Mouse (Mus musculus): ENCODE measurements around the gene Elf5. TPM values are rescaled to one million over a fixed set of nuclear protein-coding genes. Genes with fewer than 3 reads are reported as not detected.

The Elf5 gene
- polyA plus RNA-seq, 1 experiment, result not detected

Other genes starting within 250 kb of the Elf5 start
- gene Ehf, start 108.4 kb upstream of the Elf5 start, polyA plus RNA-seq (2012; ENCODE audit: insufficient read depth, insufficient read length, missing spikeins), result not detected in 2 replicates
- 631 and 665 TPM in 2 replicates for gene Cat, start 73.5 kb downstream of the Elf5 start, polyA plus RNA-seq (2012; ENCODE audit: insufficient read depth, insufficient read length, missing spikeins)
- gene Abtb2, start 154.6 kb downstream of the Elf5 start, polyA plus RNA-seq (2012; ENCODE audit: insufficient read depth, insufficient read length, missing spikeins), result 1.9 and 2.0 TPM in 2 replicates